Mouse (Mus musculus) G1E (cell line): ENCODE measurements at regions not wholly inside any gene's neighbourhood (a gene's known extent, or its start where the extent isn't known, plus 50 kb on each side); places are given as distances from the start of the nearest gene placed in this dataset.

ENCODE experiments used
- ATAC-seq: 2 replicates; pipeline ENCODE4 v1.8.0; 2016; ENCODE audit warnings: mild to moderate bottlenecking; ENCODE audit not compliant: insufficient number of reproducible peaks, poor library complexity, low FRiP score, severe bottlenecking; ENCODE audit errors: extremely low read depth
- DNase-seq: peaks from one replicate; pipeline ENCODE4 v3.0.0; 2012; ENCODE audit warnings: low spot score
- H3K27me3 ChIP-seq: 2 replicates; pipeline ENCODE4 v1.6.1; 2012; ENCODE audit warnings: mild to moderate bottlenecking, low read length, inconsistent platforms; ENCODE audit not compliant: insufficient read depth
- H3K36me3 ChIP-seq: replicated peaks from 2 replicates; pipeline ENCODE3; 2012; ENCODE audit warnings: mild to moderate bottlenecking, inconsistent platforms
- H3K4me1 ChIP-seq: 2 replicates; pipeline ENCODE4 v1.6.1; 2012; ENCODE audit warnings: low read depth, low read length, inconsistent platforms, mixed read lengths; ENCODE audit not compliant: insufficient read depth
- H3K4me3 ChIP-seq: 2 replicates; pipeline ENCODE4 v1.5.1; 2012; ENCODE audit warnings: low read depth, mild to moderate bottlenecking, inconsistent platforms, low read length, moderate library complexity, mixed read lengths
- H3K9me3 ChIP-seq: replicated peaks from 2 replicates; pipeline ENCODE4 v1.6.1; 2012; ENCODE audit warnings: inconsistent platforms
- CTCF ChIP-seq: IDR thresholded peaks from 2 replicates; pipeline ENCODE4 v1.5.1; 2012; ENCODE audit warnings: low read depth, low read length, inconsistent platforms, mixed read lengths
- GATA1 ChIP-seq: IDR thresholded peaks from 2 replicates; pipeline ENCODE4 v1.6.1; 2012; ENCODE audit warnings: borderline replicate concordance, low read length, inconsistent platforms, mixed read lengths
- GATA2 ChIP-seq: IDR thresholded peaks from 2 replicates; pipeline ENCODE4 v1.6.1; 2012; ENCODE audit warnings: low read depth, low read length, inconsistent platforms, borderline replicate concordance
- POLR2AphosphoS5 ChIP-seq: IDR thresholded peaks from 2 replicates; pipeline ENCODE4 v1.6.1; 2012; ENCODE audit warnings: low read depth, low read length, inconsistent platforms; ENCODE audit not compliant: insufficient replicate concordance
- TAL1 ChIP-seq: conservative IDR thresholded peaks from 2 replicates; pipeline ENCODE4 v1.6.1; 2012; ENCODE audit warnings: low read depth, low read length, inconsistent platforms, mixed read lengths

DNA sequence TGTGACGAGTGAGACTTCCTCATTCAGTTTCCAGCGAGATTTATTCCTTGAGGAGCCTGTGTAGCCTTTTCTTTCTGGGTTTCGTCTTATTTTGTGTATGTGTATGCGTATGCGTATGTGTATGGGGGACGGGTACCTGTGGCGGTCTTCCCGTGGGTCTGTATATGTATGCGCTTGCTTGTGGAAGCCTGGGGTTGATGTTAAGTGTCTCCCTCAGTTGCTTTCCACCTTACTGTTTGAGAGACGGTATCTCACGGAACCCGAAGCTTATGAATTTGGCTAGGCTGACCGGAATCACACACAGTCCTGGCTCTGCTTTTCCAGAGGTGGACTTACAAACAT, 87.1 kb downstream of the Ankrd50 start:
- ATAC-seq (no peak), DNase-seq (no peak)
- no peaks in the 10 kb centered on the region for H3K36me3 ChIP-seq
- no peaks in the 10 kb centered on the region for H3K27me3 ChIP-seq
- no peaks in the 10 kb centered on the region for H3K9me3 ChIP-seq
- H3K4me1 ChIP-seq: no peaks in the 10 kb centered on the region
- TF ChIP-seq GATA1 (no peak), GATA2 (no peak), POLR2AphosphoS5 (no peak), TAL1 (no peak), CTCF (no peak)
- H3K4me3 ChIP-seq: no peak overlapping the region

DNA sequence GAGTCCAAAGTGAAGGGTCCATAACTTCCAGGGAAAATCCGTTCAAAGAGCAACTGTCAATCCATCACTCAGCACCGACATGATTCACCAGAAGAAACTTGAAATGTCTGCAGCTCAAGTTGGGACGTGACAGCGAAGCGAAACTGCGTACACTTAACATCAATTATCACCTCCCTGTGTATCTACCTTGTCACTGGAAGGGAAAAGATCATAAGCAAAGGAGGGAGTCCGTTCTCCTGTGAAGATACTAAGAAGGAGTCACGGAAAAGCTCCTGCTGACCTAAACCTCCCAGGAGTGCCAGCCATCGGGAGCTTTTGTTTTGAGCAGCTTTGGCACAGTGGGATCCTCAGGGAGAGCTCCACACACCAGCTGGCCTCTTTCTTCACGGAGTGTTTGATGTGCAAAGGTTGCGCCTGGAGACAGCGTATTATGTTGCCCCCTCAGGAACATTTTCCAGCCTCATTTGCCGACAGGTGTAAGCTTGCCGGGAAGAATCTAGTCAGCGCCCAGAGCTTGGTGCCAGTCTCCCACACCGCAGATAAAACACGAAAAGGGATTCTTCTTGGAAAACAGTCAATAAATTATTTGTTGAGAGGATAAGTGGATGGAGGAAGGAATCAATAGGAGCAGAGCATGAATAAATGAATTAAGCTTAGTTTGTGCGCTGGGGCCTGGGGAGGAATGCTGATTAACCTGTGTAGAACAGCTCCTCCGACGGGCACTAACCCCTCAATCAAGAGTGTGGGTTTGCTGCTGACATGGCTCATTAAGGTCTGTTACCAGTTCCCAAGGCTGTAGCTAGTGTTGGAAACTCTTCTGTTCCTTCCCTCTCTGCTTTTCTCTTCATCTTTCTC, 87.7 kb downstream of the Ankrd50 start:
- H3K27me3 ChIP-seq: no peaks in the 10 kb centered on the region
- H3K4me1 ChIP-seq: no peaks in the 10 kb centered on the region
- DNase-seq: no peak
- TF ChIP-seq POLR2AphosphoS5 (no peak), GATA2 (no peak), CTCF (no peak), TAL1 (no peak), GATA1 (no peak)
- H3K9me3 ChIP-seq: no peaks in the 10 kb centered on the region
- no peak overlapping the region for H3K4me3 ChIP-seq
- no peaks in the 10 kb centered on the region for H3K36me3 ChIP-seq
- no peak for ATAC-seq

DNA sequence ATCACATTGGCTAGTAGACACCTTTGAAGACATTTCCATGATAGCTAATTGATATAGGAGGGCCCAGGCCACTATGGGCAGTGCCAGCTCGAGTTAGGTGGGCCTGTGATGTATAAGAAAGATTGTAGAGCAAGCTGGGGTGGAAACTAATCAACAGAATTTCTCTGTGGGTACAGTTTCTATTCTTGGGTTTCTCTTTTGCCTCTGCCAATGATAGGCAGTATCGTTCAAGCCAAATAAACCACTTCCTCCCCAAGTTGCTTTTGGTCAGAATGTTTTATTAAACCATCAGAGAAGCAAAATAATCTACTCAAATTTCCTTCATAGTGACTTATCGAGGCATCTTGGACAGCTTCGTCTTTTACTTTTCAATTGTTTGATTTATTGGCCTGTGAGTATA, 90.3 kb downstream of the Ankrd50 start:
- DNase-seq: no peak
- Histone ChIP-seq H3K9me3 (no peaks in the 10 kb centered on the region), H3K4me3 (no peak overlapping the region), H3K27me3 (no peaks in the 10 kb centered on the region), H3K4me1 (no peaks in the 10 kb centered on the region), H3K36me3 (no peaks in the 10 kb centered on the region)
- no peak for ATAC-seq
- TF ChIP-seq GATA1: no peak

DNA sequence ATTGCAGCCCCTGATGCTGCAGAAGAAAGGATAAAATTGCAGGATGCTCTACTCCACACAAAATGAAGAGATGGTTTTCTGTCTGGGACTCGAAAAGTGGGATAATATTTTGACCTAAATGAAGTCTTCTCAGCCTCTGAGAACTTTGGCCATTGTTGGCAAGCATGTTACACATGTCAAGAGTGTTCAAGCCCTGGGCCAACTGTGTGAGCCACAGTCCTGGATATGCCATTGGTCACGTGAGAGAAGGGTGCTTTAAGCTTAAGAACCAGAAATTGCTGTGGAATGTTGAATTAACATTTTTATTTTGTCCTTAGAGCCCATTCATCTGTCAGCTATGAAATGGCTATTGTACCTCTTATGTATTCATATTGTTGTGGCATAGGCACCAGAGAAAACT, 95.0 kb downstream of the Ankrd50 start:
- Histone ChIP-seq H3K36me3 (no peaks in the 10 kb centered on the region), H3K9me3 (no peaks in the 10 kb centered on the region), H3K27me3 (no peaks in the 10 kb centered on the region), H3K4me1 (no peaks in the 10 kb centered on the region), H3K4me3 (no peak overlapping the region)
- ATAC-seq (no peak), DNase-seq (no peak)
- TF ChIP-seq TAL1: no peak
- no peak for TF ChIP-seq GATA1
- TF ChIP-seq CTCF: no peak
- TF ChIP-seq GATA2: no peak
- no peak for TF ChIP-seq POLR2AphosphoS5

DNA sequence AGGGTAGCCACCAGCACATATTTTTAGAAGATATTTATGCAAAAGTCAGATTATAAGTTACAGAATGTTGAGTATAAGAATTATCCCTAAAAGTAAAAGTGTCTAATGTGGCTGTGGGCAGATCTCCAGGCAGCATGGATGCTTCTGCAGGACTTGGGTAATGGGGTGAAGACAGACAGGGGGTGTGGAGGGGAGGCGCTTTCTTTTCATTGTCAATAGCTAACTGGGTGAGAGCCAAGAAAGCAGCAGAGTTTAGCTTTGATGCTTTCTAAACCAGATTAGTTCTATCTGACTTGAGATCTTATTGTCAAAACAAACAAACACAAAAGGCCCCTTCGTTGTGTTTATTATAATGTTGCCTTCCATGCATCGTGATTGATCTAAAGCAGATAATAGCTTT, 95.7 kb downstream of the Ankrd50 start:
- no peaks in the 10 kb centered on the region for H3K36me3 ChIP-seq
- no peak overlapping the region for H3K4me3 ChIP-seq
- TF ChIP-seq GATA2 (no peak), POLR2AphosphoS5 (no peak), GATA1 (no peak), CTCF (no peak), TAL1 (no peak)
- H3K27me3 ChIP-seq: no peaks in the 10 kb centered on the region
- no peaks in the 10 kb centered on the region for H3K4me1 ChIP-seq
- no peaks in the 10 kb centered on the region for H3K9me3 ChIP-seq
- DNase-seq (no peak), ATAC-seq (no peak)

DNA sequence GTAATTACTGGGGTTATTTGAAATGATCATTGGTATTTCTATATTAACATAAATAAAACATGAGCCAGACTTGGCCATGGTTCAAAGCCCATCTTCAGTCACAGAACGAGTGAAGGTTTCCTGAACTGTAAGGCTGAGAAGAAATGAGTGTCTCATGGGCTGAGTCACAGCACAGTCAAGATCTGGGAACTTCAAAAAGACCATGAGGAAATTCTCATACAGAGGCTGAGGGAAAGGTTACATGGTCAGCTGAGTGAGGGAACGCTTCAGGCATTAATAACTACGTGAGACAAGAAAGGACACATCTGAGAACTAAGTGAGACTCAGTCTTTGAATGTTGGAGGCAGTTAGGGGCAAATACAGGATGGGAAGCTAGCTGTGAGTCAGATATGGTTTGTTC, 101.9 kb downstream of the Ankrd50 start:
- Histone ChIP-seq H3K27me3 (no peaks in the 10 kb centered on the region), H3K9me3 (no peaks in the 10 kb centered on the region), H3K4me3 (no peak overlapping the region), H3K4me1 (no peaks in the 10 kb centered on the region), H3K36me3 (no peaks in the 10 kb centered on the region)
- DNase-seq (no peak), ATAC-seq (no peak)
- no peak for TF ChIP-seq TAL1
- TF ChIP-seq POLR2AphosphoS5: no peak
- TF ChIP-seq GATA1: no peak
- TF ChIP-seq CTCF: no peak
- no peak for TF ChIP-seq GATA2

DNA sequence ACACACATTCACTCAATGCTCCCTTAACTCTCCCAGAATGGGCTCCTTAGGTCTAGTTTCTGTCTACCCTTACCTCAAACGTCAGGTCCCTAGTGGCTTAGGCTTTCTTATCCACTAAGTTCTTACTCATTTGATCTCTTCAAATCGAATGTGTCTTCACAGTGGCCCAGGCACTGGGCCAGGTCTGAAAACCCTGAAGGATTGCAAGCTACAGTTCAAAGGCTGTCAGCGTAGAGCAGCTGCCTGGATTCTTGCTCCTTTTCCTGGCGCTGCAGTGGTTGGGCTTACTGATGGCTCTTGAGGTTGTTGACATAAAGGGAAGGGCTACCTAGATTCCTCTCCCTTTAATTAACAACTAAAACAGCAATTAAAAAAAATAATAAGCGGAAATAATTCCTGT, 103.0 kb downstream of the Ankrd50 start:
- Histone ChIP-seq H3K36me3 (no peaks in the 10 kb centered on the region), H3K27me3 (no peaks in the 10 kb centered on the region), H3K9me3 (no peaks in the 10 kb centered on the region), H3K4me3 (no peak overlapping the region), H3K4me1 (no peaks in the 10 kb centered on the region)
- DNase-seq (no peak), ATAC-seq (no peak)
- no peak for TF ChIP-seq TAL1
- TF ChIP-seq POLR2AphosphoS5: no peak
- no peak for TF ChIP-seq GATA2
- TF ChIP-seq CTCF: no peak
- TF ChIP-seq GATA1: no peak
